Mouse (Mus musculus): Measurements from ENCODE around the gene Miip.

DNA sequence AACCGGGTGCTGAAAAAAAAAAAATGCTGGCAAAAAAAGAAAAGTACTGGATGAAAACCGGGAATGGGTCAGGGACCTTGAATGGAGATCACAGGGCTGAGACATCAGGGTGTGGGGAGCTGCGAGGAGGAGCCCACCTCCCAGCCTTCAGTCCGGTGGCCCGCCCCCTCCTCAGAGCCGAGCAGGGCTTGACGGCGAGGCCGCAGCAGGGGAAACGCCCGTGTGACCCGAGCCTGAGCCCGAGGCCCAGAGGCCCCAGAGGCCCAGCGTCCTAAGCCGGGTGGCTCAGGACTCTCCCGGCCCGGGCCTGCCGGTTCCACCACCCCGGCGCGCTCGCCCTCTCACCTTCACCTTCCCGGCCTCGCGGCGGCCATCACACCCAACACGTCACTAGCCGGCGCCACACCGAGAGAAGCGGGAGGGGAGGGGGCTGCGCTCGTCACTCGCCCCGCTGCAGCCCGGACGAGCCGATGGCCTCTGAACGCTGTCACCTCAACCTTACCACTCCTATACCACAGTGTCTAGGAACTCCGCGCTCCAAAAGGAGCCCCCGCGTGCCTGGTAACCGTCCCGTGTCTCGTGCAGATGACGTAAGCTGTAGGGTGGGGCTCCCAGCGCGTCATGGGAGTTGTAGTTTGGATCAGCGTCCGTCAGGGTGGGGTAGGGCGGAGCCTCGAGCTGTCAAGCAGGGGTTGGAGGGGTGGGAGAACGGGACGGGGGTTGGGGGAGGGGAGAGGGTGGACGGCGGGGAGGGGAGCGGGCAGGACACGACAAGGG, 35.9 kb upstream of the Miip start, which contains the start of gene Mfn2:
- TF ChIP-seq CTCF (IDR thresholded peaks at IDR 0.05; ENCODE audit: low read depth, low read length): no peak
- no peak for TF ChIP-seq EP300 (IDR thresholded peaks at IDR 0.05; ENCODE audit: insufficient read depth, low read depth, low read length)

Data from ES-Bruce4 (cell line).